Mouse (Mus musculus) T-helper 1 cell (primary cell): ENCODE measurements at regions not wholly inside any gene's neighbourhood (a gene's known extent, or its start where the extent isn't known, plus 50 kb on each side); places are given as distances from the start of the nearest gene placed in this dataset.

Source experiments
- in situ Hi-C: fragments of 300-600 bp; cut with MboI, MseI; formaldehyde crosslinking; loops from one replicate; pipeline ENCODE4 v1.15.1; 2025; ENCODE audit warnings: high pct_unique_total_duplicates

DNA sequence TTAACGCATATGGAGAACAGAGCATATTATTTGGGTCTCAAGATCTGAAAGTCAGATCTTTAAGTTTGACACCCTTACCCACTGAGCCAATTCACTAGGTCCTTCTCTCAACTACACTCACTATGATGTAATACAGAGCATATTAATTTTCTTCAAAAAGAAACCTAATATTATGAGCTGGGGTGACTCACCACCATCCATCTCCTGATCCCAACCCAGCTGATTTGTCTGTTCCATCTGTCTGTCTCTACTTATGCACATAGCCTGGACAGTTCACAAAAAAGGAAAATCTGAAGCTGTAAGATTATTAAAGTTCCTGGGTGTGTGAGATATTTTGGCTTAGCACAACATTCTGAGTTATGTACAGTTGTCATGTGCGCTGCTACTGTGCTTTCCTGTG is 108.2 kb upstream of the Rarb start:
- in situ Hi-C loops = no loop called here

DNA sequence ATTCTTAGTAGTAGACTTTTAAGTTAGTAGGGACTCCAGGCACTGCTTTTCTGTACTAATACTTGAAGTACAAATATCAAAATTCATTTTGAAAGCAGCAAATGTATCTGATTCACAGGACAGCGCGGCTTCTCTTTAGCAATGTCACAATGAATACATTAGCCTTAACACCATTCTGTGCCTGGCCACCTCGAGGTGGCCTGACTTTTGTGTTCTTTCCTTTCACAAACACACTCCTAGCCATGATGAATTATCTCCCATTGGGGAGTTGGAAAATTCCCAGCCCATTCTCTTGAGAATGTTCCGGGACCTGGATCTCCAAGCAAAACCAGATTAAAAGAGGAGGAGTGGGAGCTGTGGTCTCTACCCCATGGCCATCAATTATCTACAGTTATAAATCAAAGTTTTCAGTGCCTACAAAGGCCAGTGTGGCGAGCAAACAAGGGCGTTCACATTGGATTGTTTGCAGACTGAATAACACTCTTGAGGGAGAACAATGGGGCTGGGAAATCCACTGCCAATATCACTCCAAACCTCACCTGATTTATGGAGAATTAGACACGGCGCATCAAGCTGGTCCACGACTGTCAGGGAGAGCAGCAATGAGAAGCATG is 82.7 kb upstream of the Rarb start:
- in situ Hi-C loops = no loop called here

DNA sequence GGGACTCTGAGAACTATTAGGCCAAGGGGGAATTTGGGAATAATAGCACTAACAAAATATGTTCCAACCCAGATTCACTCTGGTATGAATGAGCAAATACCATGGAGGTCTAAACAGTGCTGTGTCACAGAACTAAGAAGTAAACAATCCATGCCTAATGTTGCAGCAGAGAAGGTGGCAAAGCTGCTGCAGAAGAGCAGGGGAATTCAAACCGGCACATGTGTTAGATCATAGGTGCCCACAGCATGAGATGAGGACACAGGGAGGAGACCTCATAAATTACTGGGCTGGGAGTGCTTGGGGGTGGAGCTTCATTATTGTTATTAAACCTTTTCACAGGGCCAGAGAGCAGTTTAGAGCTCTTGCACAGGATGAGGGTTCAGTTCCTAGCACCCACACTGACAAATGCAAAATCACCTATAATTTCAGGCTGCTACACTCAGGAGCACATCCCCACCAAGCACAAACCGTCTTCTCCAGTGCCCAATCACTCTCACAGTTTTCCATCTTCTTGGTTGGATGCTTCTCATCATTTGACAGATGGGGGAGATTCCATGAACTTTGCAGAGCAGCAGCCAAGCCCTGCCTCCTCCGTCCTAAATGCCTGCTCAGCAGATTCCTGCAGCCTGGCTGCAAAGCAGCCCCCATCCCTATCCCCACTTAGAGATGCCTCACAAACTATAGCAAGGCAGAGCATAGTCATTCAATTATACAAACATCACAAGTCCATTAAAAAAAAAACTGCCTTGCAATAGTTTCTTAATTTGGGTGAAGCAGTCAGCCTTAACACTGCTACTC is 79.0 kb upstream of the Rarb start:
- in situ Hi-C loops = no loop called here

DNA sequence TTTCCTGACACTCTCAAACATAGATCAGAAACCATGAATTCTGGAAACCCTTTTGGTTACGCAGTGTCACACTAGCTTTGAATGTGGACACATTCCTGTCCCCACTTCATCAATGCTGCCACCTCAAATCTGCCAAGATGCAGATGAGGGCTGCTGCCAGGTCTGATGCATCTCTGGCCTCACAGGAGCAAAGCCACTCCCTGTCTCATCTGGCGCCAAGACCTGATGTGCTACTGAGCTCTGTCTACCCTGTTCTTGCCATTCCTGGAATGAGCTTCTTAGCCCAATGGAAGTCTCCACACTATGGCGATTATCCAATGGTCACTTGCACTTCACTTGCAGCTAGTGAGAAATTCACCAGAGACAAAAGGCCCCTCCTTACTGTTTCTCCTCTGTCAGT is 78.0 kb upstream of the Rarb start:
- in situ Hi-C loops = no loop called here

DNA sequence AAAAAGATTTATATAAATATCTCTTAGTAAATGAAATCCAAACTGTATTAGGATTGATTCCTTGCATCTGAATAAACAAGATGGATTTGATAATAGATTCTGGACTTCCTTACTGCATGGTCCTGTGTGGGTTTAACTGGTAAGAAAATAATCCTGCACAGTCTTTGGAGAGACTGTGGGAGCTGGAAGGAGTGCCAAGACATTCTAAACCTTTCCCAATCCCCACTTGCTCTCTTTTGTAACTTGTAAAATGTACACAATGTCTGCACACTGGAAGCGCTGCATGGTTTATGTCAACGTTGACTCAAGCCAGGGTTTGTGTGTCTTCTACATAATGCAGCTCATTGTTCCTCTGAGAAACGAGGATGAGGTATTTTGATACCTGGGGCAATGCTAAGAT is 62.3 kb upstream of the Rarb start:
- in situ Hi-C loops = no loop called here

DNA sequence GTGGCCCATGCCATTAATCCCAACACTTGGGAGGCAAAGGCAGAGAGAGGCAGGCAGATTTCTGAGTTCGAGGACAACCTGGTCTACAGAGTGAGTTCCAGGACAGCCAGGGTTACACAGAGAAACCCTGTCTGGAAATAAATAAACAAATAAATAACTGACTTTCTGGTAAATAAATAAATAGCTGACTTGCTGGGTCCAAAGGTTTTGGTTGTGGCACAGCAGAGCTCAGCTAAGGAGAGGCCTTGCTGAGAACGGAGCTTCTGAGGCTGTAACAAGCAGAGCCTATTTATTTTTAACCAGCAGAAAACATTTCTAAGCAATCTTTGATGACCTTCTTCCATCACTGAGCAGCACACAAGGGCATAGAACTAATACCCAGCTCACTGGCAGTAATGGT is 50.3 kb upstream of the Rarb start:
- in situ Hi-C loops = no loop called here
